Mouse (Mus musculus) embryo, embryonic 10.5 days (tissue): ENCODE results near the gene Lrrc43.
"Not testable (repeated sequence)": the region's sequence is repeated elsewhere in the genome, so short reads cannot be mapped to it uniquely, and the experiment has no call there.

ENCODE experiments used
- DNase-seq: peaks from one replicate; pipeline ENCODE4 v3.0.0-alpha.2; 2015; ENCODE audit warnings: low spot score

Gene Lrrc43

DNA sequence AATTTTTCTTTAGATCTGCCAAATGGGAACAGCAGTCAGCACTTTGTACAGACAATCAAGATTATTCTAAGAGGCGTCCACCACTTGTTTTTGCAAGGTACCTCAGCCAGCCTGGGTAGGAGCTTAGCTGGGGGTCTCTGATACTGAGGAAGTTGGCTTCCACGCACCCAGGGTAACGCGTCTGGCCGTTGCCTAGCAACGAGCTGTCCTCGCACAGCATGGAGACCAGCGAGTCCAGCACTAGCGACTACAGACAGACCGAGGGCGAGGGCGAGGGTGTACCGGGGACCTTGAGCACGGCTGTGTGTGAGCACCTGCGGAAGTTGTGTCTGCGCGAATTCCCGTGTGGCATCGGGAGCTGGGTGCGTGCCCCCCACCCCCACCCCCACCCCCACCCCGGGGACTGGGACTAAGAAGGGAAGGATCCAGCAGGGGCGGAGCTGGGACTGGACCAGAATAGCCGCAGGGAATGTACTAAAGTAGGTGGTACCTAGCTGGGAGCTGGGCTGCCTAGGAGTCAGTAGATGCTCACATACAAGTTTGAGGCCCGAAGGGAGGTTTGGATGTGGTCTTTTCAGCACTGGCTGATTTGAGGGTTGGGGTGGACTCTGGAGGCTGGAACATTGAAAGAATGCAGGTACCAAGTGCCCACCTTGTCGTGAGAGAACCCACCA lies at the start of gene Lrrc43, which contains the start of gene Il31:
Gene Lrrc43, plus strand, starts transcription at position 194 of the 674 bp plus-strand sequence.
Gene Il31, minus strand, starts transcription at position 378 of the 674 bp plus-strand sequence.
- DNase-seq = peak; percentile 72

- no peak for DNase-seq
Observed at GRCm38 (mm10) chr5:123439312-123439711, 49.8 kb upstream of the Lrrc43 start.

DNA sequence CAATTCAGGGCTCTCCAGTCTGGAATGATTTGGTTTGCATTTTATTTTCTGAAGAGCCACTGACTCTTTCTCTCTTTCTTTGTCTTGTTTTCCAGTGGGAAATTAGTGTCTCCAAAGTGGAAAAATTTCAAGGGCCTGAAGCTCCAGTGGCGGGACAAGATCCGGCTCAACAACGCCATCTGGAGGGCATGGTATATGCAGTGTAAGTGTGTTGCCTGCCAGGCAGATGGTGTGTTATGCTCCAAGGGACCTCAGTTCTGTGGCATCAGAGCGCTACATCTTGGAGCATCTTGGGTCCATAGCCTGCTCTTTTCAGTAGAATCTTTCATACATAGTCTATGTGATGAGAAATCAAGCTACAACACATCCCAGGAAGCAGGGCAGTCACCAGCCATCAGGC lies 49.2 kb upstream of the Lrrc43 start:
- DNase-seq = peak; percentile 40

DNA sequence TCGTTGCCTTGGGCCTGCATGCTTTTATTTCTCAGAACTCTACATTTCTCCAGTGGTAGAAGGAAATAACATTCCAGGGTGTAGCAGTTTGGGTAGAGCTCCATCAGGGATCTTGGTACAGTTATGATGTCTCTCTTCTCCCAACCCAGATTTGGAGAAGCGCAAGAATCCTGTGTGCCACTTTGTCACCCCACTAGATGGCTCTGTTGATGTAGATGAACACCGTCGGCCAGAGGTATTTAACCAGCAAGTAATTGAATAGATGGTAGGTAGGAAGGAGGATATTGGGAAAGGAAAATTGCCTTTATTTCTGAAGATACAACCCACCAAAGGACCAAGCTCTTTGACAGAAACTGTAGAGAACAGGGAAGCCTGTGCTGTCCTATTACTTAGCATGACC lies 48.4 kb upstream of the Lrrc43 start:
- no peak for DNase-seq

GRCm38 (mm10) chr5:123442283-123442682 lies 46.8 kb upstream of the Lrrc43 start:
- no peak for DNase-seq

GRCm38 (mm10) chr5:123444069-123444468 lies 45.0 kb upstream of the Lrrc43 start:
- DNase-seq = peak; percentile 82

- DNase-seq = no peak
Observed at GRCm38 (mm10) chr5:123444849-123445334, 44.2 kb upstream of the Lrrc43 start.

GRCm38 (mm10) chr5:123451886-123452285 lies 37.2 kb upstream of the Lrrc43 start:
- DNase-seq = no peak

GRCm38 (mm10) chr5:123461420-123461819 lies 27.7 kb upstream of the Lrrc43 start:
- no peak for DNase-seq

- no peak for DNase-seq
Observed at GRCm38 (mm10) chr5:123464638-123465037, 24.5 kb upstream of the Lrrc43 start.

DNA sequence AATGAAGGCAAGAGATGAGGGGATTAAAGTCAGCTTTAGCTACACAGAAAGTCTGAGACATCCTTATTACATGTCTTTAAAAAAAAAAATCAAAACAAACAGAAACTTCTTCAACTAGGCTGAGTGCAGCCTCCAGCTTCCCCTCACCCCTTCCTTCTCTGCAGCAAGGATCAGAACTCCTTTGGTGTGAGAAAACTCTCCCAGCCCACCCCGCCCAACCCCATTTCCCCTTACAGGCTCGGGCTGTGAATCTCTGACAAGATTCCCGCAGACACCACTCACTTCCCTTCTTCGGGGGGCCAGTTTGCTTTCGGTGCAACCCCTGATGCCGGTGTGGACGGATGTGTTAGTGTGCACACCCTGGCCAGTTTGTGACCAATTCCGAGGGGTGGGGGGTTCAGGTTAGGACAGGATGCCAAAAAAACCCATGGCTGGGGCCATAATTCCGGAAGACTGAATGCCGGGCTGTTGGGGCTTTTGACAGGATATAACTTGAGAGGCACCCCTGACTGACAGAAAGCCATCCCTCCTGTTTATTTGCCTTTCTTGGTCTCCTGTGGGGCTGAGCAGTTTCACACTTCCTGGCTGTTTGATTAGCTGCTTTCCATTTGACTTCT lies 18.2 kb upstream of the Lrrc43 start:
- peak; percentile 22 for DNase-seq

DNA sequence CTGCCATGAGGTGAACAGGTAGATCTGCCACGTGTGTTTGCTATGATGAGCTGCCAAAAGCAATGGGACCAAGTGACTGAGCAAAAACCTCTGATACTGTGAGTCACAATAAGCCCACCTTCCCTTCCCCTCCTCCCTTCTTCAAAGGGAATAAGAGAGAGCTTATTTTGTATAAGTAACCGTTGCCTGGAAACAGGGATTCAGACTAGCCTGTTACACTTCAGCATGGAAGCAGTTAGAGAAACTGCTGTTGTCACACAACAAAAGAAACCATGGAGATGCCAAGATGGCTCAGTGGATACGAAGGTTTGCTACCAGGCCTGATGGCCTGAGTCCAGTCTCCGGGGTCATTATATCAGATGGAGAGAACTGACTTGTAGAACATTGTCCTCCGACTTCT lies 15.3 kb upstream of the Lrrc43 start:
- DNase-seq = no peak

DNA sequence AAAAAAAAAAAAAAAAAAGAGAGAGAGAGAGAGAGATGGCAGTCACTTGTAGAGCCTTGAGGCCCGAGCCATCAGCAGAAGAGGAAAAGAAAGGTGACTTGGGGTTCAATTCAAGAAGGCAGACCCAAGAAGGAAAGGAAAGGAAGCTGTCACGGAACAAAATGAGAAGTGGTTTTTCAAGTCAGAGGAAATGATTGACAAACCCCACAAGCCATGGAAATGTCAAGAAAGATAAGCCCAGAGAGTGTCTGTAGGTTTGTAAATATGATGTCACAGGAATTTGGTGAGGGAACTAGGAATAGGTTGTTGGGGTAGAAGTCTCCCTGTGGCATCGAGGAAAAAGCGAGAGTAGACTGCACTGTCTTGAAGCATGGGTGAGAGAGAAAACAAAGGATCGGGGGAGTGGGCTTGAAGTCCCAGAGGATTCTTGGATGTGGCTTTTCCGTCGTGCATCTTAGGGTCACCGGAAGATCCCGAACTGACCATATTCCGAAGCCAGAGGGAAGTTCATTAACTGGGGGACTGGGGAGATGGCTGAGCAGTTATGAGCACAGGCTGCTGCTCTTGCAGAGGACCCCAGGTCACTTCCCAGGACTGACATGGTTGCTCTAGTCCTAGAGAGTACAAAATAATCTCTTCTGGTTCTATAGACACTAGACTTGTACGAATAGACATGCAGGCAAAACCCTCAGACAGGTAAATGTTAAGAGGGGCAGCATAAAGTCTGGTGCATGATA lies 1.3 kb upstream of the Lrrc43 start:
- DNase-seq = no peak

- peak; percentile 34 for DNase-seq
Observed at GRCm38 (mm10) chr5:123489935-123490334, 830 bp downstream of the Lrrc43 start.

DNA sequence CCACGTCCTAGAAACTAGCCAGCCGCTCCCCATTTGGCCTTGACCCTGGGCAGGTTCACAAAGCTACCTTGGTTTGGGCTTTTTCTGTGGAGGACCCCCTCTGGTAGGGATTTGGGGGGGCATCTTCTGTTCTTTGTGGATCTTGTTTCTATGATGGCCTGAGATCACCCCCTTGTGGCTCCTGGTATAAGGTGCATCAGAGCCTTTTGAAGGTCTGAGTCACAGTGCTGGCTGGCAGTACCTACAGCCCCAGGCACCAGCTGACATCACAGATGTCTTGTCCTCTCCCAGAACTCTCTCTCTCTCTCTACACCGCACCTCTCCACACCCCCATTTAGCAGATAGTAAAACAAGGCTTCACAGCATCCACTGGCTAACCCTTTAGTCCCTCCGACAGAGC lies 10.6 kb downstream of the Lrrc43 start:
- DNase-seq = peak; percentile 33

DNA sequence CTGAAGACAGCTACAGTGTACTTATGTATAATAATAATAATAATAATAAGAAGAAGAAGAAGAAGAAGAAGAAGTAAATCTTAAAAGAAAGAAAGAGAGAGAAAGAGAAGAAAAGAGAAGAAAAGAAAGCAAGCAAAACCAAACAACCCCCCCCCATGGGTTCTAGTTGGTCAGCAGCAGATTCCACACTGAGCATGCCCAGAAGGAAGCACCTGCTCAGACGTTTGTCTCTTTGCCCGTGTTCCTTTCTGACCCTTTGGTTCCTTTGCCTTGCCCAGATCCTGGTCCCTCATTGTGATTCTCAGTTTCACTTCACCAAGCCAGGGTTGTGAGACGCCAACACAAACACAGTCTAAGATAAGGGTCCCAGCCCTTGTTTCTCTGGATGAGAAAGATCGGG lies 12.9 kb downstream of the Lrrc43 start:
- DNase-seq = no peak

GRCm38 (mm10) chr5:123507936-123508723 lies 19.0 kb downstream of the Lrrc43 start:
- DNase-seq = peak; percentile 97

DNA sequence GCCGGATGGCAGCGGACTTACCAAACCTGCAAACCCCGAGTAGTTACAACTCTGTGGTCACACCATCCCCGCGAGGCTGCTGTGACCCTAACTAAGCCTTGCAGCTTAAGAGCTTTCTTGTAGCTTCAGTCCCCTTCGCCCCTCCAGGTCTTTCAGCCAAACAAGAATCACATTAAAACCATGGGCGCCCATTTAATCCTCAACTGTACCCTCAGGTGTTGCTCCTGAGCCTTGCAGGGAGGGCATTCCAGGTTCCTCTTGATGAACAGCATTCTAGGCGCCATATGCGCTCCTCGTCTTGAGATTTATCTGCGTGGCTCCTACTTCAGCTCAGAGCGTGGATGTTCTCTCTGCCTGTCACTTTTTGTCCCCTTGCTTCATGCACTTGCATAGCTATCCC lies 19.8 kb downstream of the Lrrc43 start:
- DNase-seq = peak; percentile 39

- no peak for DNase-seq
Observed at GRCm38 (mm10) chr5:123510160-123510559, 21.1 kb downstream of the Lrrc43 start, which contains the start of gene B3gnt4. Gene B3gnt4, plus strand, starts transcription at chr5:123510460.

- not testable (repeated sequence) for DNase-seq
Observed at GRCm38 (mm10) chr5:123511426-123511825, 22.3 kb downstream of the Lrrc43 start.

- no peak for DNase-seq
Observed at GRCm38 (mm10) chr5:123512102-123512501, 23.0 kb downstream of the Lrrc43 start.

DNA sequence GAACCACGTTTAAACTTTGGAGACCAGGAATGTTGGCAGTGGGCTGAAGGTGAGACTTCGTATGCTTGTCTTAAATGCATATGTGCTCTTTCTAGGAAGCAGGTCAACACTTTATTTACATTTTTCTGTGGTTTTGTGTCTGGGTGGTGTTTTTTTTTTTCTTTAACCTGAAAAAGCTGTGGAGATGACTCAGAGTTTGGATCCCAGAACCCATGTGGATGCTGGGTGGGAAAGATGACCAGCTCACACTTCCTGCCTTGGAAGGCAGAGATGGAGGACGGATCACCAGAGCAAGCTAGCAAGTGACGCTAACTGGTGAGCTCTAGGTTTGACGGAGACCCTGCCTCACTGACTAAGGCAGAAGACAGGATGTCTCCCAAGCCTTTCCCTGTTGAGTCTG lies 25.8 kb downstream of the Lrrc43 start:
- DNase-seq = no peak
